Mouse (Mus musculus) urinary bladder, postnatal 0 days (tissue): Measurements from ENCODE around the gene Slc9a2. TPM values are rescaled to one million over a fixed set of nuclear protein-coding genes. Genes with fewer than 3 reads are reported as not detected.

ENCODE experiments used
- polyA plus RNA-seq: library from polyadenylated mRNA; unstranded; fragments of >200 nt; fragmentation: Nextera tagmentation; extraction: Ambion mirVana; gene quantifications from 2 replicates; pipeline ENCODE4 v1.2.1, GENCODE M21; 2015

Slc9a2 gene
- 2.4 and 2.9 TPM in 2 replicates for polyA plus RNA-seq

GRCm38 (mm10) chr1:40680067-40680867 lies at the start of gene Slc9a2:
TSS of gene Slc9a2 (plus strand) at chr1:40680574.

GRCm38 (mm10) chr1:40790324-40791141 lies 110.2 kb downstream of the Slc9a2 start, which contains the start of gene Mfsd9:
TSS of gene Mfsd9 (minus strand) at chr1:40790687.

GRCm38 (mm10) chr1:40805351-40805750 lies 125.0 kb downstream of the Slc9a2 start, which contains the start of gene Tmem182:
TSS of gene Tmem182 (plus strand) at chr1:40805601.

Other genes starting within 250 kb of the Slc9a2 start
- gene Il18r1, start 215.0 kb upstream of the Slc9a2 start, polyA plus RNA-seq: 5.5 and 5.8 TPM in 2 replicates
- gene Il18rap, start 165.2 kb upstream of the Slc9a2 start, polyA plus RNA-seq: 0.33 and 0.44 TPM in 2 replicates
- 2.2 and 2.4 TPM in 2 replicates for gene Slc9a4, start 100.5 kb upstream of the Slc9a2 start, polyA plus RNA-seq
- gene Mfsd9, start 110.1 kb downstream of the Slc9a2 start, polyA plus RNA-seq: 3.3 TPM in 2 replicates
- 0.06 TPM in 1 of 2 replicates, not detected in the other for gene Tmem182, start 125.0 kb downstream of the Slc9a2 start, polyA plus RNA-seq